Mouse (Mus musculus) megakaryocyte-erythroid progenitor cell, adult 5 weeks (primary cell): Measurements from ENCODE around the gene Wasl. TPM values are rescaled to one million over a fixed set of nuclear protein-coding genes. Genes with fewer than 3 reads are reported as not detected.

ENCODE experiments used
- polyA plus RNA-seq: library from polyadenylated mRNA; stranded (reverse); fragments of >175 nt; gene quantifications from 2 replicates; pipeline ENCODE4 v1.2.3, GENCODE M21; 2012

The Wasl gene
- polyA plus RNA-seq = 42.8 and 61.2 TPM in 2 replicates

DNA sequence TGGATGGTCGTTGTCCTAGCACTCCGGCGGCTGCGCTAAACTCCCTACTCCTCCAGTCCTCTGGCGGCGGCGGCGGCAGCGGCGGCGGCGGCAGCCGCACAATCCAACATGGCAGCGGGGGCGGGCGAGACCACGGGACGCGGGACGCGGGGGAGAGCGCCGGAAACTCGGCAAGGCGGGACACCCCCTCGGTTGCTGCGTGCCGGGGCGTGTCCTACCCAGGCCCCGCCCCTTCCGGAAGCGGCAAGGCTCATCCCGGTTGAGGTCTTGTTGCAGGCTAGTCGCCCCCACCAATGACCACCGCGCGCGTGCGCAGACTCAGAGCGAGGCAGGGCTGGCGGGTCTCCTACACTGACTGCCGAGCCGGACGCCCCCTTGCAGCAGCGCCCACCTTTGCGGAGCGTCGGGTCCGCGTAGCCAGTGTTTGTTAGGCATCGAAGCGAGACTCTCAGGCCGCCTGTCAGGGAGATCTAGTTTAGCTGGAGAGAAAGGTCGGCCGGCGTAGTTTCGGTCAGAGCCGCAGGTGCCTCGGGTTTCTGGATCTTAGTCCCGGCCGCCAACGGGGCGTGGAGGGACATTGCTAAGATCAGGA is at the start of gene Wasl:
Gene Wasl, minus strand, starts transcription at position 143 of the 592 bp plus-strand sequence.

DNA sequence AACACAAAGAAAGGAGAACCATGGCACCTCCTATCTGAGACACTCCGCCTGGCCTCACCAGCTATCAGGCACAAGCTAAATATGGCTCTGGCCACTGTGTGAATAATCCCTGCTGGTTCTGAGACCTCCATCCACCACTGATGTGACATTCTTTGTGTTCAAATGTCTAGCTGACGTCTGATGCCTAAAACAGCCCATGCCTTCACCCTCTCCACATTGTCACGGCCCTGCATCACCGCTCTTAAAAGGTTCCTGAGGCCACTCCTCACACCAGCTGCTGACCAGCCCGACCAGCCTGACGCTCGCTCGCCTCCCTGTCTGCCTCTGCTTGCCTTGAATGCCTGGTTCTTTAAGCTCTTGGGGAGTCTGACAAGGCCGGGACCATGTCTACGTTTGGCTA is 67.3 kb downstream of the Wasl start, which contains the start of gene Lmod2:
Gene Lmod2, plus strand, starts transcription at position 263 of the 400 bp plus-strand sequence.

Other genes with a start within 250 kb of the Wasl start
- gene Iqub, start 149.9 kb downstream of the Wasl start, polyA plus RNA-seq = not detected in 2 replicates
- 5.2 and 9.3 TPM in 2 replicates for gene Ndufa5, start 137.0 kb downstream of the Wasl start, polyA plus RNA-seq
- gene Asb15, start 136.9 kb downstream of the Wasl start, polyA plus RNA-seq = not detected in 2 replicates
- not detected in 2 replicates for gene Lmod2, start 67.2 kb downstream of the Wasl start, polyA plus RNA-seq
- gene Hyal6, start 68.2 kb upstream of the Wasl start, polyA plus RNA-seq = not detected in 2 replicates
- not detected in 2 replicates for gene Hyal4, start 83.3 kb upstream of the Wasl start, polyA plus RNA-seq
- gene Spam1, start 126.2 kb upstream of the Wasl start, polyA plus RNA-seq = not detected in 2 replicates
- not detected in 2 replicates for gene Hyal5, start 193.0 kb upstream of the Wasl start, polyA plus RNA-seq